Mouse (Mus musculus) hindlimb bud, embryonic 11.5 days (tissue): ENCODE data around the gene Pmch.
A peak's percentile ranks its signal among the peaks of the same experiment; 100 is the strongest.

Source experiments
- DNase-seq: peaks from one replicate; pipeline ENCODE4 v3.0.0-alpha.2; 2012; ENCODE audit warnings: low read depth, low spot score; ENCODE audit errors: extremely low spot score

Gene Pmch

DNA sequence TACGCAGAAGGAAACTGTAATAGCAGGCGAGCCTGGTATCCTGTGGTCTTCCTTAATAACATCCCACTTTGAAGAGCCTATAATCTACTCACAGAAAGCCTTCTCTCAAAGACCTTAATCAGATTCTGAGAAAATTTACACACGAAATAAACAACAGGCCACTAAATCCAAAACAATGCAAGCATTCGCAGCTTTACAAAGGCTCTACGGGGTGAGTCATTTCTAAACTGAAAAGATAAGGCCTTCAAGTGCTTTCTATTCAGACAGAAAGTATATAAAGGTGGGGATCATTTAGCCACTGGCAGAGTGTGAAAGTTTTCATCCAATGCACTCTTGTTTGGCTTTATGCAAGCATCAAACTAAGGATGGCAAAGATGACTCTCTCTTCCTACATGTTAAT lies at the start of gene Pmch:
TSS of gene Pmch (plus strand) at position 301 of the 400 bp plus-strand sequence.
- DNase-seq = no peak

DNA sequence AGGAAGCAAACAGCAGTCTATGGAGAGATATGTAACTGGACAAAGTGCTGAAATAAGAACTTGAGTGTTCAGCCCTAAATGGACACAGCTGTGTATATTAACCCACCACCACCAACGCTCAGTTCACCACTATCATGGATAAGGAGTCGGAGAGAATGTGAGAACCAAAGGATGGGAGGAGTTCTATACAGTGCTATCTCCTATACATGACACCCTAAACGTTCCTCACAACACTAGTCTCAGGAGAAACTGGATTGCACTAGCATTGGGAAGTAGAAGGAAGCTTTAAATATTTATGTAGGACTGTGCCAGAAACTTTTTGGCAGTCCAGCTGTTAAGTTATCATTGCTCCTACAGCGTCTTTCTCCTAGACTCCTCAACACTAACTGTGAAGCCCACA lies 46.6 kb upstream of the Pmch start:
- no peak for DNase-seq

DNA sequence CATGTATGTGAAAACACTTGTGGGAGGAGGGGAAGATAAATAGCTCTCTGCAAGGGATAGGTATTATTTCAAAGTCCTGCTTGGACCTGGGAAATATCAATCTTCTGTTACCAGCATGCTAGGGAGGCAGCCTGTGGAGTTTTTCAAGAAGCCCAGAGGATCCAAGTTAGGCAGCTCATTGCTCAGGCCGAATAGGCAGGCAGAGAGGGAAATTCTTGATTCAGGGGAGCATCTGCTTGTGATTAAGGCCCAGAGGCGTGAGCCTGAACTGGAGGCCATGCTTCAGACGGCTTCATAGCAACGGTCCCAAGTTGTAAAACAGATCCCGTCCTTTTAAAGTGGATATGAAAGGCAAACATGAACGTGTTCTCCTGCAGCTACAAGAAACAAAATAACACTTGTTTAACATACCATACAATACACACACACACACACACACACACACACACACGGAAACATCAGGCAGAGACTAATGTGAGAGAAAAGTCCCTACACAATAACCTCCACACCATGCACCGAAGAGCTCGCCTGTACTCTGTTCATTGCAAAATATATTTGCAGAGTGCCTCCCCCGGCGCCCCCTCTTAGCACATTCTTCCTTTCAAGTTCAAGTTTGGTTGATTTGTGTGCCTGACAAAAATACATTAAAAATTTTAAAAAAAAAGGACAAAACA lies 44.6 kb upstream of the Pmch start:
- DNase-seq = peak; percentile 90

DNA sequence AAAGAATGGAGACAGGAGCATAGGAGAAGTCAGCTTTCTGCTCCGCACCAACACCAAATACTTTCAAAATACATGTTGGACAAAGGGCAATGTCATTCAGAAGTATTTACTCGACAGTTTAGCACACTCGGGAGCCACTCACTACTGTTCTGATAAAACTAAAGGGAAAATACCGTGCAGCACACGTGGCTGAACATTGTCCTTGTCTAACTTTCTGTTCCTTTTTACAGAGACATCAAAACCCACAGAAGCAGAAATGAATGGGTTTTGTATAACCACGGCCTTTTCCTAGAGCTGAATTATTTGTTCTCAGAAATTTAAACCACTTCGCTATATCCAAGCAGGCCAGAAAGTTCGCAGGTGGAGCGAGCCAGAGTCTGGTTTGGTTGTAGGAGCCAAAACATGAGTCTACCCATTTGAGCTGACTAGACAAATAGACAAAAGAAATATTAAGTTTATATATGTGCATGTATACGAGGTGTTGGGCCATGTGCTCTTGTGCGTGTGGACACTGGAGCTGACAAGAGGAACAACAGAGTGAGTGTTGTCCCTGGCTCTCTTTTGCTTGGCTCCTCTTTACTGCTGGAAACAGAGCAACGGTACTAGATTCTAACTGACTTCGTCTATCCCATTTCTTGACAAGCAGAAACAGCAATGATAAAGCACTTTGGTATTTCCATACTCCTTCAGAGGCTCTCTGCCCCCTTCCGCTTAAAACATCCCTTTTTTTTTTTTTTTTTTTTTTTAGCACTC lies 36.5 kb upstream of the Pmch start:
- no peak for DNase-seq

DNA sequence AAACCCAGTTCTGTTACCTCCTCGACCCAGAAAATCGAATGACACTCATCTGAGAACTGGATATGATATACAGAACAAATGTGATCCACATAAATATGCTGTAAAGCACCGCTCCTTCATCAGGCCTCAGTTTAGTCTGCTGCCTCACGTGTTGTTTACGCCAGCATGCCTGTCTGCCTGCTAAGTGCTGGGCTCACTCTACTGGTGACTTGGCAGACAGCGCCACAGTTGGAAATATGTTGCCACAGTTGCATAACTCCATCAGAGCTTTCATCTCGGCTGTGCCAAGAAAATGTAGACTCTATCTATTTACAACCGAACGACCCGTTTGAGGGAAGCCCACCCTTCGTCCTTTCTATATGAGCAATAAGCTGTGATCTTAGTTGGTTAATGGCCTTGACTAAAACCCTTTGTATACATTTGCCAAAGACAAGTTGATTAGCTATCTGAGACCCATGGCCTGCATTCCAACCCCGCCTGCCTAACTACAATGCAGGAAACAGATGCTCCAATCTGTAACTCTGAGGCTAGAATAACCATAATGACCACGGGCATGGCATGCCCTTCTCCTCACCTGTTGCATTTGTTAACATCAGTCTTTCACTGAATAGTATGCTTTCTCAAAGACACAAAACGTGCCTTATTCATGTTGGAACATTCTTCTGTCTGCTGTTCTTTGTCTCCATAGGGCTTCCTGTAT lies 33.8 kb upstream of the Pmch start:
- DNase-seq = no peak

DNA sequence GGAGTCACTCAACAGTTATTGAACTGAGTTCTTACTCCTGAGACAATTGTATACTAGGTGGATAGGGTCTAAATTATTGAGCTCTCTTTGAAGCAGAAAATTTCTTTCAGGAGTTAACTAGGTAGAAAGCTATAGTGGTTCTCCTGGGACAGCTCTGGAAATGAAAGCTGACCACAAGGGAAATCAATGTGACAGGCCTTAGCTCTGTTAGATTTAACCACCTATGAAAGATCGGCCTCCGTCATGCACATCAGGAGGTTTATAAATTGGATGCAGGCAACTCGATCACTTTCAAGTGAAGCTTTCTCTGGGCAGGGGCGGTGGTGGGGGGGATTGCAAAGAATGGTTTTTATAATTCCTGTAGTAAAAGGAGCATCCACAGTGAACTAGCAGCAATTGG lies 27.4 kb upstream of the Pmch start:
- no peak for DNase-seq

DNA sequence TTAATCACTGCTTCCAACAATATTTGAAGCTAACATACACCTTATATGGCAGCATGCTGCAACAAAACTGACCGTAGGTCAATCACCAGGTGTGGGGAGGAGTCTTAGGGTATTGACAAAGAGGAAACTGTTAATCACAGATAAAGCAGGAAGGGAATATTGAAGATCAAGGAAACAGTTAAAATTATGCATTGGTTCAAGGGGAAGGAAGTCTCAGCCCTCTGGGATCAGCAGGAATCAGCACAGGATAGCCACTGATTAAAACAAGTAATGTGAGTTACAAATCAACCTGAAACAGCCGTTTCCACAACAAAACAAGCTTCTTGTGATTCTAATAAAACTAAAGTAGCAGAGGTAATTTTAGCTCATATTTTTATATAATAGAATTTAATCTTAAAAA lies 26.0 kb upstream of the Pmch start:
- no peak for DNase-seq

DNA sequence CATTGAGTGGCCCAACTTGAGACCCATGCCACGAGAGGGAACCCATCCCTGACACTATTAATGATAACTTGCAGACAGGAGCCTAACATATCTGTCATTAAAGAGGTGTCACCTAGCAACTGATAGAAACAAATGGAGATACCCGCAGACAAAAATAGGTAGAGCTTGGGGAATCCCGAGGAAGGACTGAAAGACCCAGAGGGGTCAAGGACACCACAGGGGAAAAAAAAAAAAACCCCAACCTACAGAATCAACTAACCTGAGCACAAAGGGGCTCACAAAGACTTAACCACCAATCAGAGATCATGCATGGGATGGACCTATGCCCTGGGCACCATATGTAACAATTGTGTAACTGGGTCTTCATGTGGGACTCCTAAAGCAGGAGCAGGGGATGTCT lies 23.5 kb upstream of the Pmch start:
- DNase-seq = no peak

DNA sequence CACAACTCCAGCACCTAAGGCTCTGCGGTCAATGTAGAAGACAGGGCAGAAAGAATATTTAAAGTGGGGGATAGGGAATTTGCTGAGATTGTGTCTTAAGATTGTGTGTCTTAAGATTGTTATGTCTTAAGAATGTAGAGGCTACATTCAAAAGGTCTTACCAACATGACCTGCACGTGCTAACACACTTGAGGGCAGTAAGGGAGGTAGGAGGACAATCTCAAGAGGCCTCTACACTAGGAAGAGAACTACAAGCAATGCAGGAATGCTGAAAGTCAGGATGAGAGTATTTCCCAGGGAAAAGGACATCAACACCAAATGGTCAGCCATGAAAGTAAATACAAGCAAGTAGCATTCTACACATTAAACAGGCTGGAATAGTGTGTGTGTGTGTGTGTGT lies 15.3 kb downstream of the Pmch start:
- no peak for DNase-seq

DNA sequence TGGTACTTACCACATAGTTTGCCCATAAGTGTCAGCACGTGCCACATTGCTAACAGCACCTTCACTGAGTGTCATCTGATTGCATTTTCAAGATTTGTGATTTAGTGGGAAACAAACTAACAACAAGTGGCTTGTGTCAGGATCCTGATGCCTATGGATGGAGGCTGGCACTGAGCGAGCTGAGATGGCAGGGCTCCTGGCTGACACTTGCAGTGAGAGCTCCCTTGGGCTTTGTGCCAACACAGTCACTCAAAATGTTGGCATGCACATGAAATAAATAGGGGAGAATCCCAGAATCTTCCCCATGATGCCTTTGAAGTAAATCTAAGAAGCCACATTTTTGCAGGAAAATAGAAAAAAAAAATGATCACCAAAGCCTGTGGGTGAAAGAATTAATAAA lies 22.4 kb downstream of the Pmch start:
- no peak for DNase-seq

DNA sequence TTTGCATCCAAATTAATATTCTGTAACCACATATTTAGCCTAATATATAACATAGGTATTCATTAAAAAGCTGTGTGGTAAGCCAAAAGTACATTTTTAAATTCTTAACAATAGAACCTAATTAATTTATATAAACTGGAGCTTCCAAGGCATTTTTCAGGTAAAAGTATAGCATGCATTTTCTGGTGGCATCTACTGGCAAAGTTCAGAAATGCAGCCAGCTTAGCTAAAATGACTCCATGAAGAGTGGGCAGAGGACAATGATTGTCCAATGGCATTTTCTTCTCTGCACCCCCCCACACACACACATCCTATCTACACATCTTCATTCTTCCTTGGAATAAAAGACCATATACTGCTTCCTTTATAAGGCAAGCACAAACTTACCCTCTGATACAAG lies 28.8 kb downstream of the Pmch start:
- no peak for DNase-seq

DNA sequence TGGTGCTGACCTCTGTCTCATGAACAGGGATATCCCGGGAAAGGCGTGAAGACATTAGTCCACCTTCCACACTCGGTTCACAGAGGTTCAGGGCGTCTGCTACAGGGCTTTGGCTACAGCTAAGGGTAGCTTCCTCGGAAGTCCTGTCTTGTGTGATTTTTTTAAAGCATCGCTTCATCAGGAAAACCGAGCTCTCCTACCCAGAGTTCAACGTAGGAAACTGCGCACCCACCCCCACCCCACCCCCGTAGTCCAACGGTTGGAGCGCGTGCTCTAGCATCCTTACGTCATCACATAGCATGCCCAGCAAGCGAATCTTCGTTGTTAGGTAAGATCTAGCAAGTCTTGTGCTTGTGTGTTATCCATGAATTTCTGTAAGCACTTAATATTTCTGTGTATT lies 44.8 kb downstream of the Pmch start:
- no peak for DNase-seq
